Mouse (Mus musculus): ENCODE measurements around the gene 1700123O20Rik. TPM values are rescaled to one million over a fixed set of nuclear protein-coding genes. Genes with fewer than 3 reads are reported as not detected.

The 1700123O20Rik gene
- polyA plus RNA-seq (2015; fragmentation: Nextera tagmentation; extraction: Ambion mirVana) = 48.1 and 49.2 TPM in 2 replicates

DNA sequence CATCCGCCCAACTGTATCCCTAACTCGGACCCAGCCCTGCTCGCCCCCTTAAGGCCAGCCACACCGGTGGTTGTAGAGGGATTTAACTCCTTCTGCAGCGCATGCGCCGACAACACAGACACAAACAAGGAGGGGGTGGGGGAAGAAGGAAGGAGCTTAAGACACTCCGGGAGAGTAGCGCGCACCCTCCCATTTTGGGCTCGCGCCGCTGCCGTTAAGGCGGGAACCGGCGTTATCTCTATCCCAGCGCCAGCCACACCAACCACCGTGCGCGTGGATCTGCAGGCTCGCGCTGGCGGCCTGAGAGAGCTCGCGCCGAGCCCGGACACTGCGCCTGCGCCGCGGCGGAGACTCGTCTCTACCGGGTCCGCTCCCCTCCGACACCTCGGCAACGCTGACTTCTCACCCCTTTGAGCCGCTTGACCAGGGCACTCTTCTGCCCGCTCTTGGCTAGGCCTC, at the start of gene 1700123O20Rik:
Gene 1700123O20Rik (plus strand): TSS at position 154 of the 459 bp plus-strand sequence.
- Histone ChIP-seq H3K27me3 (replicated peaks) (no peaks in the 10 kb centered on the region), H3K9me3 (no peaks in the 10 kb centered on the region), H3K4me3 (peak within 1 kb of the TSS; percentile 86), H3K9ac (peak within 1 kb of the TSS; percentile 97), H3K4me1 (peaks cover 37% of the 10 kb centered on the region), H3K27ac (replicated peaks) (peak within 1 kb of the TSS; percentile 98), H3K36me3 (peaks cover 52% of the 10 kb centered on the region), H3K4me2 (peak within 1 kb of the TSS; percentile 85)
- ATAC-seq (ENCODE audit: extremely low read depth, insufficient number of reproducible peaks, low FRiP score, low TSS enrichment) = peak; percentile 77
- WGBS = under 1% methylated on average over 41 of the region's 41 CpGs

DNA sequence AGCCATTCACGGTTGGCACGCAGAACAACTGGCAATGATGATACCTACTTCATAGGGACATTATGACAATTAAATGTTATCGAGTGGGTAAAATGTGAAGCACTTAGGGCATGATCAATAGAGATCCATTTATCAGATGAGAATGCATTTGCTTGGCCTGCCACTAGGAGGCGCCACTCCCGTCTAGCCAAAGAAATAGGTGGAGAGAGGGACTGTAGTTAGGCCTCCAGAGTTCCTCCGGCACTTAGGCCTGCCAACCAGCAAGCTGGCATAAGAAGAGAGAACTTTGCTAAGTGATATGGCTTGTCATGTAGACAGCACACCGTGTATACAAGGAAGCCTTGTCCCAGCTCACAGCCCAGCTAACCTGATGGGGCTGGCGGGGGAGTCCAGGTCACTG, 49.1 kb upstream of the 1700123O20Rik start:
- H3K9ac ChIP-seq = no peak overlapping the region
- WGBS = 49% methylated on average over 8 of the region's 8 CpGs
- no peaks in the 10 kb centered on the region for H3K9me3 ChIP-seq
- H3K4me2 ChIP-seq = no peak overlapping the region
- H3K27ac ChIP-seq (replicated peaks) = no peak overlapping the region
- H3K27me3 ChIP-seq (replicated peaks) = peaks cover 3% of the 10 kb centered on the region; the same call in 1 of the 2 replicates
- ATAC-seq (ENCODE audit: extremely low read depth, insufficient number of reproducible peaks, low FRiP score, low TSS enrichment) = no peak
- peaks cover 13% of the 10 kb centered on the region for H3K4me1 ChIP-seq
- H3K36me3 ChIP-seq = peaks cover 61% of the 10 kb centered on the region
- H3K4me3 ChIP-seq = no peak overlapping the region

GRCm38 (mm10) chr14:54638210-54638609, 47.8 kb upstream of the 1700123O20Rik start:
- ATAC-seq (ENCODE audit: extremely low read depth, insufficient number of reproducible peaks, low FRiP score, low TSS enrichment) = no peak
- 71% methylated on average over 5 of the region's 5 CpGs for WGBS
- Histone ChIP-seq H3K9ac (no peak overlapping the region), H3K4me1 (peaks cover 13% of the 10 kb centered on the region), H3K9me3 (no peaks in the 10 kb centered on the region), H3K36me3 (peaks cover 60% of the 10 kb centered on the region), H3K4me2 (no peak overlapping the region), H3K27me3 (replicated peaks) (peaks cover 3% of the 10 kb centered on the region; the same call in 1 of the 2 replicates), H3K27ac (replicated peaks) (no peak overlapping the region), H3K4me3 (no peak overlapping the region)

DNA sequence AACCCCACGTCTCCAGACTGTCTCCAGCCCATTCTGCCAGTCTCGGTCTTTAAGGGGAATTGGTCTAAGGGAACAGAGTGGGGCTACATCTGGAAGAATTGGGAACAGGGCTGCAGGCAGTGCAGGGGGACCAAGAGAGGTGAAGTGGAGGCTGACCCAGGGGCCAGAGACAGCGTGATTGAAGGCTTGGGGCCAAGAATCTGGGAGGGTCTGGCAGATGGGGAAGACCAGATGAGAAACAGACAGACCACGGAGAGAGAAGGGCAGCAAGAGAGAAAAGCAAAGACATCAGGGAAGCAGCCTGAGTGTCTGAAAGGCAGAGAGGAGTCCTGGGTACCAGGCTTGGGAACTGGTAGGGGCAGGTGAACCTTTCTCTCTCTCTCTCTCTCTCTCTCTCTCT, 45.9 kb upstream of the 1700123O20Rik start:
- Histone ChIP-seq H3K4me1 (peaks cover 17% of the 10 kb centered on the region), H3K36me3 (peaks cover 65% of the 10 kb centered on the region), H3K27ac (replicated peaks) (no peak overlapping the region), H3K9ac (peak overlapping the region; percentile 92), H3K4me2 (peak overlapping the region; percentile 99), H3K9me3 (no peaks in the 10 kb centered on the region), H3K27me3 (replicated peaks) (peaks cover 3% of the 10 kb centered on the region; the same call in 1 of the 2 replicates), H3K4me3 (peak overlapping the region; percentile 81)
- 32% methylated on average over 4 of the region's 4 CpGs for WGBS
- no peak for ATAC-seq (ENCODE audit: extremely low read depth, insufficient number of reproducible peaks, low FRiP score, low TSS enrichment)

DNA sequence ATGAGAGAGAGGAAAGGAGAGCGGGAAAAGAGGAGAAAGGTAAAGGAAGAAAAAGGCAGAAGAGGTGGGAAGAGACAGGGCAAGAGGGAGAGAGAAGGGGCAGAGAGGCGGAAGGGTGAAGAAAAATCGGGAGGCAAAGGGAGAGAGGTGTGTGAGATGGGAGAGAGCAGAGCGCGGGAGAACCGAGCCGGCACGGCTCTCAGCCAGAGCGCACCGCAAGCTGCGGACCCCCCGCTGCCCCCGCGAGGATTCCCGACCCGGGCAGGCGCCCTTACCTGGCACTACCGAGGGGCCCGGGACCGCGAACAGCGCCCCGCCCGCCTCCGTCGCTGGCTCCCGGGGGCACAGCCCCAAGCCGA, 45.1 kb upstream of the 1700123O20Rik start, which contains the start of gene Gm17606:
Gene Gm17606 (plus strand): TSS at position 7 of the 359 bp plus-strand sequence.
- Histone ChIP-seq H3K9ac (peak within 1 kb of the TSS; percentile 92), H3K4me3 (peak within 1 kb of the TSS; percentile 81), H3K9me3 (no peaks in the 10 kb centered on the region), H3K27ac (replicated peaks) (peak within 1 kb of the TSS; percentile 78), H3K36me3 (peaks cover 68% of the 10 kb centered on the region), H3K4me2 (peak within 1 kb of the TSS; percentile 99), H3K27me3 (replicated peaks) (peaks cover 3% of the 10 kb centered on the region; the same call in 1 of the 2 replicates), H3K4me1 (peaks cover 17% of the 10 kb centered on the region)
- WGBS = 3% methylated on average over 24 of the region's 28 CpGs
- no peak for ATAC-seq (ENCODE audit: extremely low read depth, insufficient number of reproducible peaks, low FRiP score, low TSS enrichment)

DNA sequence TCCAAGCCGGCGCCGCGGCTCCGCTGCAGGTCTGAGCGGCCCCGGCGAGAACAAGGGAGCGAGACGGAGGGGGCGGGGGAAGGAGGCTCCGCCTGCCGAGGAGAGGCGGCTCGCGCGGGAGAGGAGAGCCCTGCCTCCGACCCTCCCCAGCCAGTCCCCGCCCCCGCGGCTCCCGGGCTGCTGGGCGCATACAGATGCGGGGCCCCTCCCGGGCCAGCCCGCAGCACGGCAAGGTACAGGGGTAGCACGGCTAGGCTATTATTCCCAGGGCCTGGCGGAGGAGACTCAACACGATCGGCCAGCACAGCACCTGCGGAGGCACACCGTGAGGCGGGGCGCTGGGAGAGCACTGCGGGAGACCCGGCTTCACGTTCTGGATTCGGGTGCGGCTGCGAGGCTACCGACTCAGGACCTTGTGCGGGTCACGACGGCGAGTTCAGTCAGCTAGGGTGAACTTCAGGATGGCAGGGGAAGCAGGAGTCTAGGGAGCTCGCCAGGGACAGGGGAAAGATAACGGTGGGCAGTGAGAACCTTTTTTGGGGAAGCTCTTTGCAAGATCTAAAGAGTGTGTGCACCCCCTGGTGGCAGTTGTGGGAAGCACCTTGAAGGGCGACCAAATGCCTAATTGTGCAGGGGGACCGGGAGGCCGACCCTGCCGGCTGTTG, 44.6 kb upstream of the 1700123O20Rik start, which contains the start of gene Cdh24:
Gene Cdh24 (minus strand): TSS at position 60 of the 665 bp plus-strand sequence.
- peaks cover 3% of the 10 kb centered on the region; the same call in 1 of the 2 replicates for H3K27me3 ChIP-seq (replicated peaks)
- peak within 1 kb of the TSS; percentile 78 for H3K27ac ChIP-seq (replicated peaks)
- ATAC-seq (ENCODE audit: extremely low read depth, insufficient number of reproducible peaks, low FRiP score, low TSS enrichment) = peak; percentile 87
- peak within 1 kb of the TSS; percentile 92 for H3K9ac ChIP-seq
- peaks cover 17% of the 10 kb centered on the region for H3K4me1 ChIP-seq
- peak within 1 kb of the TSS; percentile 81 for H3K4me3 ChIP-seq
- under 1% methylated on average over 50 of the region's 52 CpGs for WGBS
- no peaks in the 10 kb centered on the region for H3K9me3 ChIP-seq
- H3K36me3 ChIP-seq = peaks cover 68% of the 10 kb centered on the region
- H3K4me2 ChIP-seq = peak within 1 kb of the TSS; percentile 99

GRCm38 (mm10) chr14:54642224-54642944, 43.6 kb upstream of the 1700123O20Rik start:
- peaks cover 17% of the 10 kb centered on the region for H3K4me1 ChIP-seq
- 76% methylated on average over 25 of the region's 25 CpGs for WGBS
- no peak overlapping the region for H3K27ac ChIP-seq (replicated peaks)
- H3K27me3 ChIP-seq (replicated peaks) = peaks cover 3% of the 10 kb centered on the region; the same call in 1 of the 2 replicates
- H3K9ac ChIP-seq = no peak overlapping the region
- ATAC-seq (ENCODE audit: extremely low read depth, insufficient number of reproducible peaks, low FRiP score, low TSS enrichment) = no peak
- H3K9me3 ChIP-seq = no peaks in the 10 kb centered on the region
- no peak overlapping the region for H3K4me3 ChIP-seq
- peaks cover 68% of the 10 kb centered on the region for H3K36me3 ChIP-seq
- H3K4me2 ChIP-seq = peak overlapping the region; percentile 99; the same call in 1 of the 2 replicates

GRCm38 (mm10) chr14:54643011-54643410, 43.0 kb upstream of the 1700123O20Rik start:
- Histone ChIP-seq H3K4me3 (no peak overlapping the region), H3K9ac (no peak overlapping the region), H3K27me3 (replicated peaks) (peaks cover 3% of the 10 kb centered on the region; the same call in 1 of the 2 replicates), H3K27ac (replicated peaks) (no peak overlapping the region), H3K36me3 (peaks cover 69% of the 10 kb centered on the region), H3K9me3 (no peaks in the 10 kb centered on the region), H3K4me1 (peaks cover 17% of the 10 kb centered on the region), H3K4me2 (no peak overlapping the region)
- ATAC-seq (ENCODE audit: extremely low read depth, insufficient number of reproducible peaks, low FRiP score, low TSS enrichment) = no peak
- 85% methylated on average over 2 of the region's 2 CpGs for WGBS

- H3K9ac ChIP-seq = no peak overlapping the region
- 75% methylated on average over 9 of the region's 9 CpGs for WGBS
- H3K9me3 ChIP-seq = no peaks in the 10 kb centered on the region
- H3K36me3 ChIP-seq = peaks cover 71% of the 10 kb centered on the region
- ATAC-seq (ENCODE audit: extremely low read depth, insufficient number of reproducible peaks, low FRiP score, low TSS enrichment) = no peak
- H3K27me3 ChIP-seq (replicated peaks) = peaks cover 2% of the 10 kb centered on the region; the same call in 1 of the 2 replicates
- peaks cover 20% of the 10 kb centered on the region for H3K4me1 ChIP-seq
- H3K27ac ChIP-seq (replicated peaks) = no peak overlapping the region
- no peak overlapping the region for H3K4me3 ChIP-seq
- H3K4me2 ChIP-seq = no peak overlapping the region
These were observed 41.7 kb upstream of the 1700123O20Rik start for GRCm38 (mm10) chr14:54644294-54644693.

DNA sequence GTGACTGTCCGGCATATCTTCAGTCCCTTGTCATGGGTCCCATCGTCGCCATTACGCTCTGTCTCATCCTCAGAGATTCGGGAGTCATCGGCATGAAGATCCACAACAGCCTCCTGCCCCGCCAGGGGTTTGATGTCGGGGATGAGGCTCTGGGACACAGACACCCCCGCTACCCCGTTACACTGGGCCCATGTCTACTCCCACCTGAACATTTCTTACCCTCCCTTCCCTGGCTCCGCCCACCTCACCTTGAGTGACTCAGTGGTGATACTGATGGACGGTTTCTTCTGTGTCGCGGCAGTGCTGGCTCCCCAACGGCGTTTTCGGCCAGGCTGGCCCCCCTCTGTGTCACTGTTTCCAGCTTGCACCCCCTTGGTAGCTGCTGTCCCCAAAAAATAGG, 39.6 kb upstream of the 1700123O20Rik start:
- Histone ChIP-seq H3K9me3 (no peaks in the 10 kb centered on the region), H3K4me3 (no peak overlapping the region), H3K4me1 (peaks cover 18% of the 10 kb centered on the region), H3K4me2 (no peak overlapping the region), H3K9ac (no peak overlapping the region), H3K36me3 (peaks cover 91% of the 10 kb centered on the region), H3K27me3 (replicated peaks) (no peaks in the 10 kb centered on the region), H3K27ac (replicated peaks) (no peak overlapping the region)
- no peak for ATAC-seq (ENCODE audit: extremely low read depth, insufficient number of reproducible peaks, low FRiP score, low TSS enrichment)
- WGBS = 94% methylated on average over 17 of the region's 17 CpGs

GRCm38 (mm10) chr14:54646898-54647636, 38.9 kb upstream of the 1700123O20Rik start:
- ATAC-seq (ENCODE audit: extremely low read depth, insufficient number of reproducible peaks, low FRiP score, low TSS enrichment) = no peak

More at GRCm38 (mm10) chr14:54646898-54647636, 38.9 kb upstream of the 1700123O20Rik start:
- Histone ChIP-seq H3K4me1 (peaks cover 24% of the 10 kb centered on the region), H3K4me3 (no peak overlapping the region), H3K27ac (replicated peaks) (no peak overlapping the region), H3K9ac (no peak overlapping the region), H3K36me3 (peaks cover 95% of the 10 kb centered on the region), H3K4me2 (no peak overlapping the region), H3K27me3 (replicated peaks) (no peaks in the 10 kb centered on the region), H3K9me3 (no peaks in the 10 kb centered on the region)
- 91% methylated on average over 8 of the region's 8 CpGs for WGBS

All from heart, embryonic 13.5 days (tissue).